Comparison of ENCODE assay signal across 7 mouse cellular contexts in genomic region chr3:8244526-8245194, GRCm38 (mm10).
DNase-seq lines count a peak whose midpoint lies in the region; ATAC-seq lines count a peak whose summit lies in the region.
"Not testable (repeated sequence)": the region's sequence is repeated elsewhere in the genome, so short reads cannot be mapped to it uniquely, and the experiment has no call there.

No protein-coding gene starts in this region.

- H3K9ac ChIP-seq in hindbrain, embryonic 11.5 days (ENCODE audit: low read depth, low read length); limb, embryonic 11.5 days (ENCODE audit: low read length): not testable (repeated sequence)

- H3K4me1 ChIP-seq in hindbrain, embryonic 11.5 days (replicated peaks; ENCODE audit: control insufficient read depth, insufficient read depth, low read length); limb, embryonic 11.5 days (ENCODE audit: control insufficient read depth, insufficient read depth, low read length); midbrain, embryonic 10.5 days: not testable (repeated sequence)

- 94% methylated on average over 4 of the region's 4 CpGs for WGBS in hindbrain, embryonic 11.5 days
- WGBS in limb, embryonic 11.5 days = 90% methylated on average over 4 of the region's 4 CpGs
- 98% methylated on average over 4 of the region's 4 CpGs for WGBS in midbrain, embryonic 10.5 days

- not testable (repeated sequence) for H3K27ac ChIP-seq in hindbrain, embryonic 11.5 days (ENCODE audit: low read depth, low read length); limb, embryonic 11.5 days (replicated peaks; ENCODE audit: low read depth, low read length); midbrain, embryonic 10.5 days (replicated peaks)

- not testable (repeated sequence) for H3K9me3 ChIP-seq in hindbrain, embryonic 11.5 days (ENCODE audit: control insufficient read depth, low read length); limb, embryonic 11.5 days (ENCODE audit: control insufficient read depth, low read length); midbrain, embryonic 10.5 days (replicated peaks)

- peak; percentile 91 for DNase-seq in ES-CJ7 (ENCODE audit: low read depth, low spot score)
- DNase-seq in brain, adult 2 months (ENCODE audit: low read depth, low spot score) = peak; percentile 32
- peak; percentile 53 for DNase-seq in embryo, embryonic 9.5 days (ENCODE audit: extremely low spot score)
- peak; percentile 61 for DNase-seq in hindbrain, embryonic 11.5 days (ENCODE audit: low spot score)
- DNase-seq in limb, embryonic 11.5 days (ENCODE audit: low spot score) = peak; percentile 48
- DNase-seq in midbrain, embryonic 10.5 days (ENCODE audit: low spot score) = peak; percentile 24
- peak; percentile 47 for DNase-seq in skeletal muscle tissue, adult 2 months (ENCODE audit: low read depth, low spot score)

- H3K36me3 ChIP-seq in hindbrain, embryonic 11.5 days (ENCODE audit: control insufficient read depth, insufficient read depth, low read length); limb, embryonic 11.5 days (ENCODE audit: control insufficient read depth, insufficient read depth, low read length); midbrain, embryonic 10.5 days: not testable (repeated sequence)

- not testable (repeated sequence) for H3K4me2 ChIP-seq in hindbrain, embryonic 11.5 days (replicated peaks; ENCODE audit: low read depth, low read length); limb, embryonic 11.5 days (ENCODE audit: low read depth, severe bottlenecking)

- H3K27me3 ChIP-seq in hindbrain, embryonic 11.5 days (ENCODE audit: control insufficient read depth, insufficient read depth, low read length); limb, embryonic 11.5 days (ENCODE audit: control insufficient read depth, insufficient read depth, low read length); midbrain, embryonic 10.5 days (ENCODE audit: low read depth, poor library complexity, severe bottlenecking): not testable (repeated sequence)

- not testable (repeated sequence) for H3K4me3 ChIP-seq in hindbrain, embryonic 11.5 days (ENCODE audit: low read depth, low read length); limb, embryonic 11.5 days (ENCODE audit: low read depth, low read length); midbrain, embryonic 10.5 days

- ATAC-seq in hindbrain, embryonic 11.5 days (ENCODE audit: low FRiP score); limb, embryonic 11.5 days (ENCODE audit: insufficient number of reproducible peaks, low FRiP score, low TSS enrichment, low read depth): not testable (repeated sequence)

Comparison
In these comparisons a context has a peak if more than half of its experiments do, and no peak if none do; other contexts are left out.
1. DNase-seq: peak in every context shown above with its lines; median percentile 91 in ES-CJ7; 61 in hindbrain, embryonic 11.5 days; 53 in embryo, embryonic 9.5 days; 48 in limb, embryonic 11.5 days; 47 in skeletal muscle tissue, adult 2 months; 32 in brain, adult 2 months; 24 in midbrain, embryonic 10.5 days.